Mouse (Mus musculus) kidney, postnatal 0 days (tissue): ENCODE data around the gene Ptpre. TPM values are rescaled to one million over a fixed set of nuclear protein-coding genes. Genes with fewer than 3 reads are reported as not detected.
A peak's percentile ranks its signal among the peaks of the same experiment; 100 is the strongest.

ENCODE experiments used
- ATAC-seq: fragments of 200-750 bp; cut with Nextera tagmentation; replicated peaks from 2 replicates; pipeline ENCODE4 v1.8.0; 2017; ENCODE audit warnings: low read depth, moderate number of reproducible peaks, moderate TSS enrichment, moderate library complexity; ENCODE audit not compliant: low FRiP score
- DNase-seq: peaks from one replicate; pipeline ENCODE4 v3.0.0-alpha.2; 2016; ENCODE audit warnings: low spot score
- H3K27ac ChIP-seq: fragments of 300-500 bp; sonication (generic); 2 replicates; pipeline ENCODE4 v1.5.1; 2014; ENCODE audit warnings: mild to moderate bottlenecking
- H3K27me3 ChIP-seq: fragments of 300-500 bp; sonication (generic); 2 replicates; pipeline ENCODE4 v1.6.1; 2014; ENCODE audit warnings: low read length, mixed read lengths; ENCODE audit not compliant: insufficient read depth
- H3K36me3 ChIP-seq: fragments of 300-500 bp; sonication (generic); 2 replicates; pipeline ENCODE4 v1.6.1; 2014; ENCODE audit warnings: low read length, mixed read lengths; ENCODE audit not compliant: insufficient read depth
- H3K4me1 ChIP-seq: fragments of 300-500 bp; sonication (generic); replicated peaks from 2 replicates; pipeline ENCODE4 v1.6.1; 2014; ENCODE audit warnings: antibody characterized with exemption, low read length, mixed read lengths; ENCODE audit not compliant: insufficient read depth
- H3K4me2 ChIP-seq: fragments of 300-500 bp; sonication (generic); 2 replicates; pipeline ENCODE4 v1.6.1; 2014; ENCODE audit warnings: mild to moderate bottlenecking, low read length, moderate library complexity, mixed read lengths
- H3K4me3 ChIP-seq: fragments of 300-500 bp; sonication (generic); replicated peaks from 2 replicates; pipeline ENCODE4 v1.5.1; 2014; ENCODE audit warnings: low read depth, low read length
- H3K9ac ChIP-seq: fragments of 300-500 bp; sonication (generic); 2 replicates; pipeline ENCODE4 v1.6.1; 2014; ENCODE audit warnings: low read depth, low read length
- H3K9me3 ChIP-seq: fragments of 300-500 bp; sonication (generic); replicated peaks from 2 replicates; pipeline ENCODE4 v1.6.1; 2016; ENCODE audit warnings: low read length, inconsistent platforms, mixed read lengths
- CTCF ChIP-seq: IDR thresholded peaks from 2 replicates; pipeline ENCODE4 v1.5.1; 2016; ENCODE audit warnings: antibody characterized with exemption, low read depth, mild to moderate bottlenecking, moderate library complexity
- WGBS: fragments of 180-500 bp; shearing (Covaris S2); extraction: QIAGEN DNeasy Blood & Tissue Kit; methylation state at CpG from one replicate; pipeline ENCODE4 v1.1.7; 2014; 5-methylcytosine and 5-hydroxymethylcytosine counted together
- polyA plus RNA-seq: library from polyadenylated mRNA; unstranded; fragments of >200 nt; fragmentation: Nextera tagmentation; extraction: Ambion mirVana; gene quantifications from 2 replicates; pipeline ENCODE4 v1.2.1, GENCODE M21; 2015

Ptpre gene
- polyA plus RNA-seq, 1 experiment from 2014 or later = 1.3 TPM

DNA sequence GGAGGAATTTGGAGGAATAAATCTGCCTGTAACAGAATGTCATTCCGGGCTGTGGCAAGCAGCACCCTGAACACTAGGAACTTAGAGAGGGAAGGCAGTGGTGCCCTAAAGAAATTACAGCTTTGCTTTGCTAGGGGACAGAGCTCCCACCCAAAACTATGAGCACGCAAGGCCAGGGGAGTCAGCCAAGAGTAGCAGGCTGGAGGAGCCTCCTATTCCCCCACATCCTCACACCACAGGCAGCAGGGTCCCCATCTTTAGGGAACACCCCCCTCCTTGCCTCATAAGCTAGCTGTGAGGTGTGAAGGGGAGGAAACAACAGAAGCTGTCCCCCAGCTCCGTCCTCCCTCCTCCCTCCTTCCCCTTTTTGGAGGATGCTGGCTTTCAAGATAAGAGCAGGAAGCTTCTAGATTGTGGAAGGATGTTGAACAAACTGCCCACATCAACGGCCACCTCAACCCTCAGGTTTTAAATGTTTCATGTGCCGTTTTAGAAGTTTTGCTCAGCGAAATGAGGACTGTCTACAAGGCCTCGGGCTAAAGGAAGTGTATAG lies 61.1 kb downstream of the Ptpre start:
- TF ChIP-seq CTCF = no peak
- Histone ChIP-seq H3K4me3 (no peak overlapping the region), H3K36me3 (no peaks in the 10 kb centered on the region)

DNA sequence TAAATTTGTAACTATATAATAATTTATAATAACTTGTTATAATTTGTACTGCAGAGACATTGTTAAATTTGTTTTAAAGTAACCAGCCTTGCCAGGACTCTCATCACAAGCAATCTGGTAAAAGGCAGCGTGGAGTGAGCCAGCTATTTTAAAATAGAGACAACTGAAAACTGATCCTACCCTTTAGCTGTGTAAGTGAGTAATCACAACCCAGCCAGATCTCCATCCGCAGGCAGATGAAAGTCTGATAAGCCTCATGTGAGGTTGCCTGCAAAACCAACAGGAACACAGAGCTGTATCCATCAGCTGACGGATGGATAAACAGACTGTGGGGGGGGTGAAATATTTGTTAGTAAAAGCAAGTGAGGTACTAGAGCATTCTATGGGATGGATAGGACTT lies 62.8 kb downstream of the Ptpre start:
- WGBS = 56% methylated on average over 3 of the region's 3 CpGs
- H3K27ac ChIP-seq = no peak overlapping the region
- ATAC-seq (no peak), DNase-seq (no peak)
- H3K4me1 ChIP-seq = peaks cover 4% of the 10 kb centered on the region; the same call in 1 of the 2 replicates
- no peak for TF ChIP-seq CTCF
- no peak overlapping the region for H3K4me3 ChIP-seq
- no peaks in the 10 kb centered on the region for H3K36me3 ChIP-seq
- H3K27me3 ChIP-seq = no peaks in the 10 kb centered on the region
- H3K9ac ChIP-seq = no peak overlapping the region
- no peak overlapping the region for H3K4me2 ChIP-seq
- H3K9me3 ChIP-seq = no peaks in the 10 kb centered on the region

More for the DNA sequence above, 61.1 kb downstream of the Ptpre start:
- Histone ChIP-seq H3K27ac (no peak overlapping the region), H3K9ac (no peak overlapping the region), H3K4me2 (no peak overlapping the region), H3K9me3 (no peaks in the 10 kb centered on the region), H3K27me3 (no peaks in the 10 kb centered on the region), H3K4me1 (peaks cover 4% of the 10 kb centered on the region; the same call in 1 of the 2 replicates)
- WGBS = 45% methylated on average over 7 of the region's 7 CpGs
- ATAC-seq = no peak
- no peak for DNase-seq

DNA sequence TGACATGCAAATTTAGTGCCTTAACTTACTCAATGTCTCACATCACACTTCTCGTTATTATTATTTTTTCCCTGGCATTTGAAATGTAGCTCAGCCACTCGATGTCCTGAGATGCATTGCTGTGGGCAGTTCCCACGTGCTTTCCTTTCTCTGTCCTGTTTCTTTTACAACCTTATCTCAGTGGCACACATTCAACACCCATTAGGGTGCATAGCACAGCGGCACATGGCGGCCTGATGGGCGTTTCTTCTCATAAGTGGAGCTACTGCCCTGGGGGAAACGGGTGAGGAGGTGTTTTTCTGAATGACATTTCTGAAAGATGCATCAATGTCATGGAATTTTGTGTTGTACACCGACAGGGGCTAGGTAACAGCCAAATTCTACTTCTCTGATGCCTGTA lies 64.3 kb downstream of the Ptpre start:
- no peak for DNase-seq
- Histone ChIP-seq H3K27ac (no peak overlapping the region), H3K36me3 (no peaks in the 10 kb centered on the region), H3K9ac (no peak overlapping the region), H3K4me3 (no peak overlapping the region), H3K4me1 (peaks cover 4% of the 10 kb centered on the region; the same call in 1 of the 2 replicates), H3K27me3 (no peaks in the 10 kb centered on the region), H3K9me3 (no peaks in the 10 kb centered on the region), H3K4me2 (no peak overlapping the region)
- TF ChIP-seq CTCF = no peak
- ATAC-seq = no peak
- WGBS = 71% methylated on average over 8 of the region's 8 CpGs

DNA sequence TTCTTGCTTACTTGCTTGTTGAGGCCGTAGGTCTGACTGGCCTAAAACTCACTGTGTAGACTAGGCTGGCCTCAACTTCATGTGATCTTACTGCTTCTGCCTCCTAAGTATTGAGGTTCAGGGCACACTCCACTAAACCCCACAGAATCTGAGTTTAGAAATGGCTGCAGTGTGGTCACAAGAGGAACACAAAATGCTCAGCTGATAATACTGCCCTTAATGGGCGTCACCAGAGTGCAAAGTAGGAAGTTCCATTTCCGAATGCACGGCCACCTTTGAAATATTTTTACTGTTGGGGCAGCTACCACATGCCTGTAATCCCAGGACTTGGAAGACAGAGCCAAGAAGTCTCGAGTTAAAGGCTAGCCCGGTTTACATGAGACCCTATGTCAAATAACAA lies 65.0 kb downstream of the Ptpre start:
- H3K27ac ChIP-seq = no peak overlapping the region
- H3K36me3 ChIP-seq = no peaks in the 10 kb centered on the region
- no peaks in the 10 kb centered on the region for H3K27me3 ChIP-seq
- DNase-seq (no peak), ATAC-seq (no peak)
- no peaks in the 10 kb centered on the region for H3K9me3 ChIP-seq
- no peaks in the 10 kb centered on the region; the same call in 1 of the 2 replicates for H3K4me1 ChIP-seq
- WGBS = 84% methylated on average over 6 of the region's 6 CpGs
- no peak overlapping the region for H3K9ac ChIP-seq
- H3K4me2 ChIP-seq = no peak overlapping the region
- no peak for TF ChIP-seq CTCF
- H3K4me3 ChIP-seq = no peak overlapping the region

DNA sequence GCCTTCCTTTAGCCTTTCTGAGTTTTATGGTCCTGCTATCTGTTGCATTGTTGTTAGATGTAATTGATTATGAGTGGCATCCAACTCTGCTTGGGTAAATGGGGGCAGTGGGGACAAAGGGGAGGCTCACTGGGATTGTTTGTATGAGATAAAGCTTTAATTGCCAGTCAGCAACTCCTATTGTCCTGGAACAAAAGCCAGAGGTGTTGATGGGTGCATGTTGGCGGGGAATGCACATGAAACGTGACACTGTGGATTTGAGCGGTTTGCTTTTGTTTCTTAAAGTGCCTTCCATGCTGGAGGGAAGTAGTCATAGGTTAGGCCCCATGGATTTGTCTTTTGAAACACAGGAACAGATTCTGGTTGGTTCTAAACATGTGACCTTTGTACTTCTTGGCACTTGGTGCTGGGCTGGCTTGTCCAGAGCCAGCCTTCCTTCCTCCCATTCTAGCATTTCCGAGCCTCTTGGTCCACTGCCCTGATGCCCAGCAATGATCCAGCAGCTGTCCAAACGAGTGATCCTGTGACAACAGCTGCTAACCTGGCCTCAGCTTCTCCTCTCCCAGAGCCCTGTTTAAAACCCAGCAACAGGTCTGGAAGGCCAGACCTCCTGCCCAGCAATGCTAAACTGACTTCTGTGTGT lies 65.7 kb downstream of the Ptpre start:
- Histone ChIP-seq H3K9ac (no peak overlapping the region), H3K4me3 (no peak overlapping the region), H3K9me3 (no peaks in the 10 kb centered on the region), H3K27me3 (no peaks in the 10 kb centered on the region), H3K36me3 (no peaks in the 10 kb centered on the region), H3K4me1 (no peaks in the 10 kb centered on the region), H3K4me2 (no peak overlapping the region), H3K27ac (no peak overlapping the region)
- no peak for TF ChIP-seq CTCF
- ATAC-seq (no peak), DNase-seq (no peak)
- WGBS = 45% methylated on average over 5 of the region's 5 CpGs

DNA sequence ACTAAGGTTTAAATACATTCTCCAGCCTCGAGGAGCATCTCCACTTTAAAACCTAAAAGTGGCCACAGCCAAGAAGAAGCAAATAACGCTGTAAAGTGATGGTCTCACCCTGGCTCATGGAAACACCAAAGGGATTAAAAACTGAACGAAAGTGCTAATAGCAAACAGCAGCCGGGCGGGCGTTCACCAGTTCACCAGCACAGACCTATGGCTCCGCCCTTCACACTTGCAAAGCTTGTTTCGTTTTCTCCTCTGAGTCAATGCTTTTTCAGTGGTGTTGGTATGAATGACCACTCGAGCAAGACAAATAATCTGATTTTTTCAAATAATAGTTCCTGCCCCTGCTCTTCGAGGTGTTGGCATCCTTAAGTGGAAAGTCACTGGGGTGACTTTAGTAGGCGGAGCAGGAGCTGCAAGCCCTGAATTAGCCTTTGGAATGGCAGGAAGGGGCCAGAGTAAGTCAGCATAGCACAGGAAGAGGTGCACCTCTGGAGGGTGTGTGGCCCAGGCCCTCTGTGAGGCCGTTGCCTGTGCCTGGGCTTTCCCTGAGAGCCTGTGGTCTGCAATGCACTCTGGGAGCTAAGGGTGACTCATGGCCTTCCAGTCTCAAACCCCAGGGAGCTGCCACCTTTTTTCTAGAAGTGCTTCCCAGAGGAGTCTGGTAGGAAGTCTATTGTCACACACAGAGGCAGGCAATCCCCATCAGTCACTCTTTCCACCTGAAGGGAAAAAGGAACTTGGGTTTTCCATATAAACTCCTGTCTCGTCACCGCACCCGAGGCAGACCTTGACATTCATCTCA lies 67.9 kb downstream of the Ptpre start:
- TF ChIP-seq CTCF = no peak
- Histone ChIP-seq H3K9me3 (no peaks in the 10 kb centered on the region), H3K4me3 (no peak overlapping the region), H3K36me3 (no peaks in the 10 kb centered on the region), H3K4me2 (peak overlapping the region; percentile 13; the same call in 1 of the 2 replicates), H3K27ac (peak overlapping the region; percentile 54), H3K27me3 (no peaks in the 10 kb centered on the region), H3K4me1 (0 out of 2 replicates have a peak, but pooled peaks cover 7% of the 10 kb centered on the region), H3K9ac (no peak overlapping the region)
- DNase-seq = peak; percentile 60
- peak; percentile 72; the same call in 1 of the 2 replicates for ATAC-seq
- WGBS = 46% methylated on average over 15 of the region's 15 CpGs
